Mouse (Mus musculus) limb, embryonic 14.5 days (tissue): ENCODE results near the gene Zfp410. TPM values are rescaled to one million over a fixed set of nuclear protein-coding genes. Genes with fewer than 3 reads are reported as not detected.
A peak's percentile ranks its signal among the peaks of the same experiment; 100 is the strongest.
"Not testable (repeated sequence)": the region's sequence is repeated elsewhere in the genome, so short reads cannot be mapped to it uniquely, and the experiment has no call there.

ENCODE experiments used
- ATAC-seq: fragments of 200-750 bp; cut with Nextera tagmentation; 2 replicates; pipeline ENCODE4 v1.8.0; 2017; ENCODE audit warnings: low read depth, moderate number of reproducible peaks, moderate TSS enrichment; ENCODE audit not compliant: low FRiP score
- DNase-seq: peaks from one replicate; pipeline ENCODE4 v3.0.0-alpha.2; 2015; ENCODE audit warnings: low spot score
- H3K27ac ChIP-seq: fragments of 300-500 bp; sonication (generic); replicated peaks from 2 replicates; pipeline ENCODE4 v1.5.1; 2014; ENCODE audit warnings: low read depth, mild to moderate bottlenecking, low read length, moderate library complexity, mixed read lengths
- H3K27me3 ChIP-seq: fragments of 300-500 bp; sonication (generic); 2 replicates; pipeline ENCODE4 v1.6.1; 2014; ENCODE audit warnings: low read length, mixed read lengths; ENCODE audit not compliant: control insufficient read depth, insufficient read depth
- H3K36me3 ChIP-seq: fragments of 300-500 bp; sonication (generic); 2 replicates; pipeline ENCODE4 v1.6.1; 2014; ENCODE audit warnings: mild to moderate bottlenecking, low read length, moderate library complexity, mixed read lengths; ENCODE audit not compliant: control insufficient read depth, insufficient read depth
- H3K4me1 ChIP-seq: fragments of 300-500 bp; sonication (generic); 2 replicates; pipeline ENCODE4 v1.6.1; 2014; ENCODE audit warnings: antibody characterized with exemption, low read length, mixed read lengths; ENCODE audit not compliant: control insufficient read depth, insufficient read depth
- H3K4me2 ChIP-seq: fragments of 300-500 bp; sonication (generic); replicated peaks from 2 replicates; pipeline ENCODE4 v1.6.1; 2014; ENCODE audit warnings: low read depth, mild to moderate bottlenecking, low read length, moderate library complexity; ENCODE audit not compliant: severe bottlenecking
- H3K4me3 ChIP-seq: fragments of 300-500 bp; sonication (generic); replicated peaks from 2 replicates; pipeline ENCODE4 v1.5.1; 2014; ENCODE audit warnings: low read length
- H3K9ac ChIP-seq: fragments of 300-500 bp; sonication (generic); 2 replicates; pipeline ENCODE4 v1.6.1; 2014; ENCODE audit warnings: mild to moderate bottlenecking, low read depth, low read length, moderate library complexity; ENCODE audit not compliant: severe bottlenecking
- H3K9me3 ChIP-seq: fragments of 300-500 bp; sonication (generic); 2 replicates; pipeline ENCODE4 v1.6.1; 2016; ENCODE audit warnings: low read length; ENCODE audit not compliant: control insufficient read depth
- POLR2A ChIP-seq: fragments of 200-500 bp; IDR thresholded peaks from 2 replicates; pipeline ENCODE4 v1.8.0; 2012; ENCODE audit warnings: inconsistent platforms, mild to moderate bottlenecking, moderate library complexity, borderline replicate concordance; ENCODE audit not compliant: insufficient read depth, insufficient read length; ENCODE audit errors: extremely low read depth
- WGBS: fragments of 180-500 bp; shearing (Covaris S2); extraction: QIAGEN DNeasy Blood & Tissue Kit; methylation state at CpG from one replicate; pipeline ENCODE4 v1.1.7; 2014; 5-methylcytosine and 5-hydroxymethylcytosine counted together
- polyA plus RNA-seq, 2 experiments: library from polyadenylated mRNA; depleted of rRNA in 1 of 2; stranded (reverse) in 1 of 2; unstranded in 1 of 2; fragments of >200 nt; fragmentation: Nextera tagmentation in 1 of 2; extraction: Ambion mirVana in 1 of 2; gene quantifications; 2 replicates each; pipeline versions ENCODE4 v1.2.1 to v1.2.3; 2012 to 2014

Zfp410 gene
- polyA plus RNA-seq, 2 experiments = 67.3 to 81.7 TPM

- no peak for ATAC-seq
- no peak for TF ChIP-seq POLR2A
- Histone ChIP-seq H3K9me3 (no peaks in the 10 kb centered on the region), H3K27me3 (no peaks in the 10 kb centered on the region), H3K4me2 (no peak overlapping the region), H3K9ac (no peak overlapping the region), H3K36me3 (no peaks in the 10 kb centered on the region), H3K4me3 (no peak overlapping the region), H3K27ac (no peak overlapping the region), H3K4me1 (no peaks in the 10 kb centered on the region)
- WGBS = 75% methylated on average over 4 of the region's 5 CpGs
- DNase-seq = no peak
These were observed 5.3 kb upstream of the Zfp410 start for GRCm38 (mm10) chr12:84311306-84311705.

- H3K27me3 ChIP-seq = no peaks in the 10 kb centered on the region
- peaks cover 5% of the 10 kb centered on the region for H3K4me1 ChIP-seq
- ATAC-seq = no peak
- TF ChIP-seq POLR2A = no peak
- H3K27ac ChIP-seq = peak overlapping the region; percentile 95
- WGBS = 32% methylated on average over 7 of the region's 7 CpGs
- no peaks in the 10 kb centered on the region for H3K9me3 ChIP-seq
- H3K36me3 ChIP-seq = no peaks in the 10 kb centered on the region
- H3K9ac ChIP-seq = peak overlapping the region; percentile 96
- no peak for DNase-seq
- H3K4me3 ChIP-seq = peak overlapping the region; percentile 99
- peak overlapping the region; percentile 74 for H3K4me2 ChIP-seq
These were observed 646 bp upstream of the Zfp410 start for GRCm38 (mm10) chr12:84316006-84316405.

GRCm38 (mm10) chr12:84327111-84327512 is 10.5 kb downstream of the Zfp410 start:
- Histone ChIP-seq H3K4me3 (no peak overlapping the region), H3K27ac (no peak overlapping the region), H3K36me3 (peaks cover 64% of the 10 kb centered on the region), H3K4me1 (no peaks in the 10 kb centered on the region), H3K9me3 (no peaks in the 10 kb centered on the region), H3K4me2 (no peak overlapping the region), H3K27me3 (no peaks in the 10 kb centered on the region), H3K9ac (no peak overlapping the region)
- TF ChIP-seq POLR2A = no peak
- WGBS = 79% methylated on average over 4 of the region's 4 CpGs
- DNase-seq (peak; percentile 17), ATAC-seq (no peak)

- no peak overlapping the region for H3K9ac ChIP-seq
- peaks cover 84% of the 10 kb centered on the region for H3K36me3 ChIP-seq
- H3K4me3 ChIP-seq = no peak overlapping the region
- H3K27me3 ChIP-seq = no peaks in the 10 kb centered on the region
- DNase-seq (no peak), ATAC-seq (no peak)
- no peaks in the 10 kb centered on the region for H3K9me3 ChIP-seq
- no peak overlapping the region for H3K27ac ChIP-seq
- no peak for TF ChIP-seq POLR2A
- H3K4me1 ChIP-seq = no peaks in the 10 kb centered on the region
- 93% methylated on average over 11 of the region's 11 CpGs for WGBS
- H3K4me2 ChIP-seq = no peak overlapping the region
These were observed 20.4 kb downstream of the Zfp410 start for GRCm38 (mm10) chr12:84336963-84337625.

GRCm38 (mm10) chr12:84347192-84347591 is 30.5 kb downstream of the Zfp410 start:
- DNase-seq (no peak), ATAC-seq (no peak)
- Histone ChIP-seq H3K36me3 (peaks cover 38% of the 10 kb centered on the region), H3K27me3 (no peaks in the 10 kb centered on the region), H3K9ac (no peak overlapping the region), H3K4me1 (no peaks in the 10 kb centered on the region), H3K27ac (no peak overlapping the region), H3K4me3 (no peak overlapping the region), H3K9me3 (no peaks in the 10 kb centered on the region), H3K4me2 (no peak overlapping the region)
- WGBS = 35% methylated on average over 2 of the region's 2 CpGs
- no peak for TF ChIP-seq POLR2A

GRCm38 (mm10) chr12:84358699-84359098 is 42.0 kb downstream of the Zfp410 start:
- not testable (repeated sequence) for H3K9me3 ChIP-seq, H3K4me2 ChIP-seq, DNase-seq, H3K27ac ChIP-seq, ATAC-seq, H3K4me1 ChIP-seq, H3K9ac ChIP-seq, H3K27me3 ChIP-seq, H3K4me3 ChIP-seq
- H3K36me3 ChIP-seq = peaks cover 14% of the 10 kb centered on the region; the same call in 1 of the 2 replicates
- 77% methylated on average over 2 of the region's 2 CpGs for WGBS
